Mouse (Mus musculus) CH12.LX (cell line): Measurements from ENCODE around the gene Cdh4. TPM values are rescaled to one million over a fixed set of nuclear protein-coding genes. Genes with fewer than 3 reads are reported as not detected.

Source experiments
- DNase-seq: peaks from one replicate; pipeline ENCODE4 v3.0.0-alpha.2; 2013; ENCODE audit errors: extremely low read depth
- H3K27ac ChIP-seq: 2 replicates; pipeline ENCODE4 v1.5.1; 2012; ENCODE audit warnings: low read depth, mild to moderate bottlenecking, control low read depth, moderate library complexity; ENCODE audit not compliant: insufficient read depth
- H3K27me3 ChIP-seq: replicated peaks from 2 replicates; pipeline ENCODE3; 2012; ENCODE audit warnings: inconsistent platforms
- H3K36me3 ChIP-seq, 2 experiments: replicated peaks in 1 of 2; 2 replicates each; pipeline versions ENCODE3 to v1.6.1; 2012; ENCODE audit warnings: inconsistent platforms in 1 of 2, low read length in 1 of 2, mild to moderate bottlenecking in 1 of 2, mixed read lengths in 1 of 2, moderate library complexity in 1 of 2; ENCODE audit not compliant: control insufficient read depth in 1 of 2, insufficient read depth in 1 of 2
- H3K4me1 ChIP-seq, 2 experiments: 2 replicates each; pipeline ENCODE4 v1.6.1; 2012; ENCODE audit warnings: inconsistent platforms in 1 of 2, moderate library complexity in 1 of 2; ENCODE audit not compliant: insufficient read depth in 2 of 2, control insufficient read depth in 1 of 2
- H3K4me2 ChIP-seq: 2 replicates; pipeline ENCODE4 v1.6.1; 2012; ENCODE audit warnings: low read depth, mild to moderate bottlenecking, control low read depth; ENCODE audit not compliant: poor library complexity, insufficient read depth, severe bottlenecking
- H3K4me3 ChIP-seq, 3 experiments: fragments of 150-350 bp in 1 of 3; sonication (generic) in 1 of 3; replicated peaks in 1 of 3; 2 replicates each; pipeline versions ENCODE3 to v1.5.1; 2011 to 2012; ENCODE audit warnings: low read depth in 2 of 3, low read length in 2 of 3, mild to moderate bottlenecking in 2 of 3, moderate library complexity in 2 of 3, control low read depth in 1 of 3, improper control_type of control experiment in 1 of 3, inconsistent platforms in 1 of 3, mixed read lengths in 1 of 3; ENCODE audit not compliant: poor library complexity in 1 of 3
- H3K79me2 ChIP-seq: replicated peaks from 2 replicates; pipeline ENCODE4 v1.6.1; 2012; ENCODE audit warnings: mild to moderate bottlenecking, moderate library complexity; ENCODE audit not compliant: control insufficient read depth, poor library complexity, insufficient read depth, severe bottlenecking; ENCODE audit errors: extremely low read depth
- H3K9ac ChIP-seq: 2 replicates; pipeline ENCODE4 v1.6.1; 2012; ENCODE audit warnings: low read depth, mild to moderate bottlenecking, control low read depth, moderate library complexity; ENCODE audit not compliant: insufficient read depth
- H3K9me3 ChIP-seq: replicated peaks from 2 replicates; pipeline ENCODE3; 2012; ENCODE audit warnings: low read length, inconsistent platforms, mixed read lengths
- BHLHE40 ChIP-seq: IDR thresholded peaks from 2 replicates; pipeline ENCODE4 v1.6.1; 2011; ENCODE audit warnings: mild to moderate bottlenecking, low read depth, low read length, improper control_type of control experiment
- CHD2 ChIP-seq: IDR thresholded peaks from 2 replicates; pipeline ENCODE4 v1.6.1; 2011; ENCODE audit warnings: low read length, improper control_type of control experiment
- EP300 ChIP-seq: IDR thresholded peaks from 2 replicates; pipeline ENCODE4 v1.6.1; 2011; ENCODE audit warnings: low read length, improper control_type of control experiment
- ETS1 ChIP-seq: conservative IDR thresholded peaks from 2 replicates; pipeline ENCODE4 v1.6.1; 2012; ENCODE audit warnings: low read depth, mild to moderate bottlenecking, inconsistent platforms, low read length, improper control_type of control experiment, moderate library complexity
- GABPA ChIP-seq: IDR thresholded peaks from 2 replicates; pipeline ENCODE4 v1.6.1; 2012; ENCODE audit warnings: low read depth, low read length, improper control_type of control experiment, inconsistent platforms; ENCODE audit not compliant: insufficient replicate concordance
- HCFC1 ChIP-seq: IDR thresholded peaks from 2 replicates; pipeline ENCODE4 v1.6.1; 2012; ENCODE audit warnings: low read depth, mild to moderate bottlenecking, inconsistent platforms, low read length, improper control_type of control experiment
- JUN ChIP-seq: IDR thresholded peaks from 2 replicates; pipeline ENCODE4 v1.6.1; 2011; ENCODE audit warnings: low read depth, mild to moderate bottlenecking, low read length, improper control_type of control experiment, moderate library complexity; ENCODE audit not compliant: insufficient read depth
- JUND ChIP-seq: conservative IDR thresholded peaks from 2 replicates; pipeline ENCODE4 v1.6.1; 2011; ENCODE audit warnings: low read depth, low read length, improper control_type of control experiment
- KAT2A ChIP-seq: IDR thresholded peaks from 2 replicates; pipeline ENCODE4 v1.6.1; 2012; ENCODE audit warnings: low read length, improper control_type of control experiment, inconsistent platforms; ENCODE audit not compliant: insufficient replicate concordance
- MAFK ChIP-seq: IDR thresholded peaks from 2 replicates; pipeline ENCODE4 v1.6.1; 2011; ENCODE audit warnings: low read length, improper control_type of control experiment; ENCODE audit not compliant: insufficient replicate concordance
- MAX ChIP-seq: IDR thresholded peaks from 2 replicates; pipeline ENCODE4 v1.6.1; 2011; ENCODE audit warnings: low read length, improper control_type of control experiment
- MYC ChIP-seq: IDR thresholded peaks from 2 replicates; pipeline ENCODE4 v1.6.1; 2011; ENCODE audit warnings: low read depth, mild to moderate bottlenecking, improper control_type of control experiment, low read length
- NELFE ChIP-seq: IDR thresholded peaks from 2 replicates; pipeline ENCODE4 v1.6.1; 2011; ENCODE audit warnings: low read depth, low read length, improper control_type of control experiment
- POLR2A ChIP-seq: IDR thresholded peaks from 2 replicates; pipeline ENCODE4 v1.6.1; 2011; ENCODE audit warnings: low read depth, mild to moderate bottlenecking, improper control_type of control experiment, low read length
- POLR2AphosphoS2 ChIP-seq: IDR thresholded peaks from 2 replicates; pipeline ENCODE4 v1.6.1; 2011; ENCODE audit warnings: low read depth, low read length, improper control_type of control experiment
- SIN3A ChIP-seq: IDR thresholded peaks from 2 replicates; pipeline ENCODE4 v1.6.1; 2012; ENCODE audit warnings: low read length, improper control_type of control experiment, inconsistent platforms
- SMC3 ChIP-seq: IDR thresholded peaks from 2 replicates; pipeline ENCODE4 v1.6.1; 2011; ENCODE audit warnings: low read depth, low read length, improper control_type of control experiment
- ZC3H11A ChIP-seq: IDR thresholded peaks from 2 replicates; pipeline ENCODE4 v1.6.1; 2012; ENCODE audit warnings: low read depth, mild to moderate bottlenecking, inconsistent platforms, low read length, improper control_type of control experiment
- ZNF384 ChIP-seq: IDR thresholded peaks from 2 replicates; pipeline ENCODE4 v1.6.1; 2012; ENCODE audit warnings: low read depth, low read length, improper control_type of control experiment, inconsistent platforms
- dilution Hi-C: fragments of 300-500 bp; cut with MboI; formaldehyde crosslinking; loops from 2 replicates; pipeline ENCODE4 v1.14.3; 2020; ENCODE audit warnings: low sequenced_read_pairs; ENCODE audit not compliant: extremely low pct_unique_long_range_greater_than_20kb, extremely low pct_ligation_motif_present
- in situ Hi-C: fragments of 300-500 bp; cut with MboI; formaldehyde crosslinking; loops from 3 replicates; pipeline ENCODE4 v1.14.3; 2019; ENCODE audit warnings: low sequenced_read_pairs, low pct_ligation_motif_present, low pct_unique_long_range_greater_than_20kb, mixed read lengths
- polyA plus RNA-seq: library from polyadenylated mRNA; unstranded; fragments of >175 nt; gene quantifications from 2 replicates; pipeline ENCODE4 v1.2.1, GENCODE M21; 2012; ENCODE audit warnings: low read depth; ENCODE audit not compliant: insufficient read length
- total RNA-seq, 2 experiments: library from RNA; depleted of rRNA; stranded (reverse); fragments of 300-350 nt in 1 of 2; fragments of >200 nt in 1 of 2; gene quantifications; 2 replicates each; pipeline ENCODE4 v1.2.3; 2012 to 2014

The Cdh4 gene
- total and polyA plus RNA-seq, 3 experiments = not detected

DNA sequence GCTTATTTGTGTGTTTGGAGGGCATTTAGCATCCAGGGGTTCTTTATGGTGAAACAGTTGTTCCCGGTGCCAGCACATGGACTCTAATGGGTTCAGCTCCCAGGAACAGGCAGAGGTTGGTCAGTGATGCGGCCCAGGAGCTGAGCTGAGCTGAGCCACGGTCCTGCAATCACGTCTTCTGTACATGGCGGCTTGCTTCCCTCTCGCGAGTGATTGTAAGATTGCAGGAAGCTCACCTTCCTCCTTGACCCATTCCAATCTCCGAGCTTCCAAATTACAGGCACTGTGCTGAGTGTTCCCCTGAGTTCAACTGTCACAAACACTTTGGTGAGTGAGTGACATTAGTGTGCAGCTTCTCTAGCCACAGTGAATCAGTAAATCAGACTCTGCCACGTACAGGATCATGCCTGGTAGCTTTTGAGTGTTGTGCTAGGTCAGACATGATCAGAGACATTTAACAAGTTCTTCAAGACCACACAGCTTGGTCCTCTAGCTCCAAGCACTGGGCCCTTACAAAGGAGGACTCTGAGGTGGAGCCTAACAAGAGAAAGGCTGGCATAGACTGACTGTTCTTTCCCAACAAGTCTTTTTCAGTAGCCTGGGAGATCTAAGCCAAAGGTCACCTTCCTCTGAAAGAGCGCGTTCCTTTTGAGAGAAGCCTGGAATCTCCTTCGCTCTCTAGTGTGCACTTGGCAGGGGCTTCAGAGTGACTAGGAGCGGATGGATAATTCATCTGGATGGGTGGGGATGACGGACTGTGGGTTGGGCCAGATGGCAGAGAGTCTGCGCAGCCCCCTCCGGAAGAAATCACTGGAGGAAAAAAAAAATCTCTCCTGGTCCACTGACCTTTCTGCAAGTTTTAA, 324.7 kb downstream of the Cdh4 start:
- in situ Hi-C loops (no loop called here), dilution Hi-C loops (no loop called here)
- Histone ChIP-seq H3K4me2 (no peak overlapping the region), H3K9me3 (no peaks in the 10 kb centered on the region), H3K27me3 (peaks cover 11% of the 10 kb centered on the region), H3K27ac (no peak overlapping the region), H3K79me2 (no peaks in the 10 kb centered on the region), H3K4me3 (no peak overlapping the region), H3K4me1 (peaks cover 3 to 35% of the 10 kb centered on the region in 2 experiments), H3K9ac (no peak overlapping the region), H3K36me3 (no peaks in the 10 kb centered on the region)
- no peak for DNase-seq
- no peak for TF ChIP-seq JUN
- no peak for TF ChIP-seq MAX
- no peak for TF ChIP-seq ETS1
- TF ChIP-seq BHLHE40 = no peak
- TF ChIP-seq JUND = no peak
- TF ChIP-seq SIN3A = no peak
- TF ChIP-seq NELFE = no peak
- no peak for TF ChIP-seq SMC3
- no peak for TF ChIP-seq POLR2AphosphoS2

DNA sequence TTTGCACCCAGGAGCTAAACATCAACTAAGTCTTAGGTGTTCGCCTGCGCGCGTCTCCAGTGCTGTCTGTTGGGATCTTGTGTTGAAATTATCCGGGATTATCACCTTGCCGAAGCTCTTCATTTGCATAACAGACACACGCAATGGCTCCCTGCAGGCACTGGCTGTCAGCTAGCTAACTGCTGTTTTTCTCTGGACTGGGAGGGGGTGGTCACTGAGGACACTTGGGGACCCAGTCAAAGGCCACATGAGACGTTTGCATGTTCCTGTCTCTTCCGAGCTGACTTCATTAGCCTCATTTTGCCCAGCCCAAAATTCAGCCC, 325.3 kb downstream of the Cdh4 start:
- in situ Hi-C loops = no loop called here
- Histone ChIP-seq H3K4me2 (no peak overlapping the region), H3K9me3 (no peaks in the 10 kb centered on the region)
- no peak for TF ChIP-seq EP300
- TF ChIP-seq ZC3H11A = no peak
- no peak for TF ChIP-seq CHD2
- TF ChIP-seq ETS1 = no peak
- TF ChIP-seq KAT2A = no peak
- no peak for TF ChIP-seq GABPA
- no peak for TF ChIP-seq BHLHE40
- no peak for TF ChIP-seq MYC
- TF ChIP-seq JUND = no peak
- no peak for TF ChIP-seq POLR2AphosphoS2
- TF ChIP-seq HCFC1 = no peak
- TF ChIP-seq NELFE = no peak
- no peak for TF ChIP-seq MAFK
- no peak for TF ChIP-seq POLR2A
- TF ChIP-seq ZNF384 = no peak
- TF ChIP-seq, all 38 proteins: peak for 0
- Histone ChIP-seq H3K4me3 (no peak overlapping the region), H3K36me3 (no peaks in the 10 kb centered on the region), H3K27me3 (peaks cover 7% of the 10 kb centered on the region), H3K27ac (no peak overlapping the region), H3K9ac (no peak overlapping the region), H3K4me1 (peaks cover 3 to 35% of the 10 kb centered on the region in 2 experiments), H3K79me2 (no peaks in the 10 kb centered on the region)
- dilution Hi-C loops = no loop called here
- DNase-seq = no peak
